Mouse (Mus musculus) 416B (cell line): ENCODE results near the gene Grid2.

Experiments
- DNase-seq: peaks from one replicate; pipeline ENCODE4 v3.0.0; 2011; ENCODE audit warnings: low read depth

Grid2 gene

DNA sequence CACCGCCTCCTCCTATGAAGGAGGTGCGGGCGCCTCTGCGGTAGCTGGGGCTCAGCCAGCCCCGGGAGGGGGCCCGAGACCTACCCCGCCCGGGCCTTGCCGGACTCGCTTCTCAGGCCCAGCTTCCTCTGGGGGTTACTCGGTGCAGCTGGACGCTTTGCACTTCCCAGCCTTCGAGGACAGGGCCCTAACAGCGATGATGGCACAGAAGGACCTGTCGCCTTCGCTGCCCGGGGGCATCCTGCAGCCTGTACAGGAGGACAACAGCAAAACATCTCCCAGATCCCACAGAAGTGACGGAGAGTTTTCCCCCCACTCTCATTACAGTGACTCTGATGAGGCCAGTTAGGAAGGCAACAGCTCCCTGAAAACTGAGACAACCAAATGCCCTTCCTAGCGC, 1474.4 kb downstream of the Grid2 start:
- DNase-seq: no peak

DNA sequence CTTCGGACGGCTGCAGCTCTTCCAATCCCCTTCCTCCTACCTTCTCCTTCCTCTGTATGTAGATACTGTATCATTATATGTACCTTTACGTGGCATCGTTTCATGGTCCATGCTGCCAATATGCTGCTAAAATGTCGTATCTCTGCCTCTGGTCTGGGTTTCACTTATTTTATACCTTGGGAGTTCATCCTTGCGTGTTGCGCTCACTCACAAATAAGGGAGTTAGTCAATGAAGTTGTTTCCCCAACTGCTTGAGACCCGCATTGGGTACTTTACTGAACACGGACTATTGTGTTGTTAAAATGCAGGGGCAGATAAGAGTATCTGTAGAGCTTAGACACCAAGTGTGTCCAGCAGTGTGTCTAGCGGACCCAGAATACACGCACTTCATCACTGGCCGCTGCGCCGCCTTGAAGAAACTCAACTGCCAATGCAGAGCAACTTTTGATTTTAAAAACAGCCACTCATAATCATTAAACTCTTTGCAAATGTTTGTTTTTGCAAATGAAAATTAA, 1474.9 kb downstream of the Grid2 start:
- no peak for DNase-seq

DNA sequence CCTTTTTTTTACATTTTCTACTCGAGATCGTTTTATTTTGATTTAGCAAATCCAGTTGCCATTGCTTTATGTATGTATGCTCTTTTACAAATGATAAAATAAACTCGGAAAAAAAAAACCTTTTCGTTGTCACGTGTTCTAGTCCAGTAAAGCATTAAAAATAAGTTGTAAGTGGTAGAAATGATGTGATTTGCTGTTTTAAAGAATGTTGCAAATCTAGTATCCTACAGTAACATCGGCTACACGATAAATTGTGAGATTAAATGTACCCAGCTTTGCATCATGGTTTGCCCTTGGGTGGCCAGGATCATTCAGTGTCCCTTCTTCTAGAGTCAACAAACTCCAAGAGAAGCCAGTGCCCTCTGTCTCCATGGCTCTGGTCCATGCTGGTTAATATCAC, 1475.5 kb downstream of the Grid2 start:
- DNase-seq: no peak

DNA sequence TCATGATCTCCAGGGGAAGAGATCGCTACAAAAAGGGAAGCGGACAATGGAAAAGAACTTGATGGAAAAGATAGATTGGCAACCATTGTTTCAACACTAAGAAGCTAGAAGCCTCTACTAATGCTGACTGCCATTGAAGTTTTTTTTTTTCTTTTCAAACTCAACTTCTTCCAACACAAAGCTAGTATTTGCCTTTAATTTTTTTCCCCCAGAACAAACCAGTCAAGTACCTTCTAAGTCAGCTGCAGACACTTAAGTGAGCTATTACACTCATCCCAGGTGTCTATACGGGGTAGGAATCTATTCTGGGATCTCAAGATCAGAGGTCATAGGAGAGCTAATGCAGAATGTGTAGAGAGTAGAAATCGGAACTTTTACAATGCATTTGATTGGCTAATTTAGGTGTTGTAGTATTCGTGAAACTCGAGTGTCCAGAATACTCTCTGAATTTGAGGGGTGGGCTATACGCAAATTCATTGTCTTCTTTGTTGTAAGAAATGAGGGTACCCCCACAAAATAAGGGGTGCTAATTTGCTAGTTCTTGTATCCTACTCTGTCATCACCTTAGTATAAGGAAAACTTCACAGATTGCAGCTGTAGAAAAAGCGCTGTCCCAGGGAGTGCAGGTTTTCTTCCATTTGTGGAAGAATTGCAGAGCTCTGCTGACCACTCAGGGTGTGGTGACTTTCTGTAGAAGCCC, 1476.1 kb downstream of the Grid2 start:
- DNase-seq: no peak

DNA sequence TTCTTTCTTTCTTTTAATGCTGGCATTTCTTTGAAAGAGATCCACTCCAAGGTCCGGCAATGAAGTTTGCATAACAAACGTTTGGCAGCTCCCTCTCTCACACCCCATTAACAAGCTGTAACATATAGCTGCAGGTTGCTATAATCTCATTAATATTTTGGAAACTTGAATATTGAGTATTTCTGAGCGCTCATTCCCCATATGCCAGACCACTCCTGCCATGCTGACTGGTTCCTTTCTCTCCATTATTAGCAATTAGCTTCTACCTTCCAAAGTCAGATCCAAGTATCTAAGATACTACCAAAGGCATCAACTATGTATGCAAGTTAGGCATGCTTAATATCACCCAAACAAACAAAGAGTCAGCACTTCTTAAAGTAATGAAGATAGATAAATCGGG, 1477.6 kb downstream of the Grid2 start:
- no peak for DNase-seq

DNA sequence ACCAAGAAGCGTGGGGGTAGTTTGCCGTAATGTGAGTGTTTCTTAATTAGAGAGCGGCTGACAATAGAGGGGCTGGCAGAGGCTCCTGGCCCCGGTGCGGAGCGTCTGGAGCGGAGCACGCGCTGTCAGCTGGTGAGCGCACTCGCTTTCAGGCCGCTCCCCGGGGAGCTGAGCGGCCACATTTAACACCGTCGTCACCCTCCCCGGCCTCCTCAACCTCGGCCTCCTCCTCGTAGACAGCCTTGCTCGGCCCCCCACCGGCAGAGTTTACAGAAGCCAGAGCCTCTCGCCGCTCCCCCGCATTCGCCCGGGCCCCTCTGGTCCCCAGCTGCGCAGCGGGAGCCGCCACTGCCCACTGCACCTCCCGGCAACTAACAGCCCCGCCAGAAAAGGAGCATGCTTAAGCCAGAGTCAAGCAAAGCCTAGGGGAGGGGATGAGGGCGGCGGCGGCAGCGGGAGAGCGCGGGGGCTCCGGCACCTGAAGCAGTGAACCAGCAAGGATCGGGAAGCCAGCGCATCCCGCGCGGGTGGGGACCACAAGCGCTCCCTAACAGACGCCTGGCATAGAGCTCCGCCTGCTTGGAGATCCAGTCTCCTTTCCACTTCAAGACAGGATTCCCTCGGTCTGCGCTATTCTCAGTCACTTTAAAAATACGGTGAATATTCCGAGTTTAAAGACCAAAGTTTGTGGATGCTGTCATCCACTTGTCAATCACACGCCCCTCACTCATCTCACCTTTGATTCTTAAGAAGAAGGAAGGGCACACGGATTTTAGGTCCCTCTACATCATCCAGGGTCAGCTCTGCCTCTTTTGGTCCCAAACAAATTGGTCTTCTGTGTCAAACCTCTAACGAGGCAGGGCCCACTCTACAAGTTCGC, 1479.0 kb downstream of the Grid2 start:
- no peak for DNase-seq

DNA sequence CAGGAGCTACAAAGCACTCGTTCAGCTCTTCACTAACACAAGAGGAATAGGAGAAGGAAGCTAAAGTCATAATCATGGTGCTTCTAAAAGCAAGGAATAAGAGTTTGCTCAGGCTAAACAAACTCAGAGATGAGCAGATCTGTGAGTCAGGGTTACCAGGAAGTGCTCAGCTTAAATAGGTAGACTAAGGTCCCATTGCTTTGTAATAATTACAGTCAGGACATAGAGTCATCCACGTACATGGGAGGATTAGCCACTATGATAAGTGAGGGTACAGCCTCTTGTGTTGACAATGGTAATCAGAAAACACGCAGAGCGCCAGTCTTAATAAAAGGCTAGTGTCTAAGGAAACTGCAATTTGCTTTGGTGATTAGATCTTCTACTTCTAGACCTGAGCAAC, 1480.6 kb downstream of the Grid2 start:
- no peak for DNase-seq

DNA sequence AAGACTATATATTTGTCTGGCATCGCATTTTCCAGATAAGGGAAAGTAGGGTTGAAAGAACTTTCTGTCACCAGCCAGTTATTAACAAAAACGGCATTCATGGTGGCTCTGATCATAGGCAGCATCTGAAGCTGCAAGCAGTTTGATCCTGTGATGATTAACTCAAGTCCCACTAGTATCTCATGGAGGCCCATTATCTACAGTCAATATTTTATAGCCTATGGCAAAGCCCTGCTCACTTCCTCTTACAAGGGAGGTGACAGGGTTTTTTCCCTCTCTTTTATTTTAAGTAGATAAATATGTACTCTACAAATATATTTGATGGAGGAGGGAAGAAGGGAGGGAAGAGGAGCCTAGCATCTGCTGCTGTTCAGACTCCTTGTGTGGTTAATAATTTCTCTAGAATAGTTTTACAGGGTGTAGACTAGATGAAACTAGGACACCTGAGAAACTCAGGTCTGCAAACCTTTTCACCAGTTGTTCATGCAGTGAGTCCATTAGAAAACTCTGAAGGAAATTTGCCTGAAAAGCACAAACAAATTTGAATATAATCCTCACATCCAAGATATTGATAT, 1487.3 kb downstream of the Grid2 start:
- DNase-seq: no peak
